Mouse (Mus musculus): ENCODE data around the gene Stac. TPM values are rescaled to one million over a fixed set of nuclear protein-coding genes. Genes with fewer than 3 reads are reported as not detected.

Gene Stac
- polyA plus RNA-seq, 1 experiment from 2014 or later, result 0.35 TPM

- ATAC-seq (replicated peaks; ENCODE audit: insufficient number of reproducible peaks, low FRiP score, low TSS enrichment, low read depth) (no peak), DNase-seq (ENCODE audit: low spot score) (no peak)
- no peaks in the 10 kb centered on the region for H3K4me1 ChIP-seq (ENCODE audit: control insufficient read depth, insufficient read depth, low read length)
- H3K9ac ChIP-seq (replicated peaks; ENCODE audit: low read length), result no peak overlapping the region
- H3K4me2 ChIP-seq (ENCODE audit: low read depth, low read length), result no peak overlapping the region
- H3K27ac ChIP-seq (replicated peaks; ENCODE audit: low read depth, low read length), result no peak overlapping the region
- H3K36me3 ChIP-seq (replicated peaks; ENCODE audit: control insufficient read depth, insufficient read depth, low read depth, low read length), result no peaks in the 10 kb centered on the region
- H3K4me3 ChIP-seq (ENCODE audit: low read depth, low read length), result no peak overlapping the region
- H3K9me3 ChIP-seq (replicated peaks; ENCODE audit: control insufficient read depth, low read length), result no peaks in the 10 kb centered on the region
- 70% methylated on average over 3 of the region's 3 CpGs for WGBS
- no peaks in the 10 kb centered on the region for H3K27me3 ChIP-seq (ENCODE audit: control insufficient read depth, insufficient read depth, low read length)
Measured at GRCm38 (mm10) chr9:111714457-111714856, 24.3 kb upstream of the Stac start.

GRCm38 (mm10) chr9:111700101-111700500 is 10.0 kb upstream of the Stac start:
- H3K9me3 ChIP-seq (replicated peaks; ENCODE audit: control insufficient read depth, low read length), result no peaks in the 10 kb centered on the region
- no peaks in the 10 kb centered on the region for H3K4me1 ChIP-seq (ENCODE audit: control insufficient read depth, insufficient read depth, low read length)
- 80% methylated on average over 2 of the region's 2 CpGs for WGBS
- H3K4me2 ChIP-seq (ENCODE audit: low read depth, low read length), result no peak overlapping the region
- ATAC-seq (replicated peaks; ENCODE audit: insufficient number of reproducible peaks, low FRiP score, low TSS enrichment, low read depth) (no peak), DNase-seq (ENCODE audit: low spot score) (no peak)
- H3K4me3 ChIP-seq (ENCODE audit: low read depth, low read length), result no peak overlapping the region
- H3K27ac ChIP-seq (replicated peaks; ENCODE audit: low read depth, low read length), result no peak overlapping the region
- H3K27me3 ChIP-seq (ENCODE audit: control insufficient read depth, insufficient read depth, low read length), result no peaks in the 10 kb centered on the region
- H3K36me3 ChIP-seq (replicated peaks; ENCODE audit: control insufficient read depth, insufficient read depth, low read depth, low read length), result no peaks in the 10 kb centered on the region
- H3K9ac ChIP-seq (replicated peaks; ENCODE audit: low read length), result no peak overlapping the region

- H3K9ac ChIP-seq (replicated peaks; ENCODE audit: low read length), result peak overlapping the region; percentile 35
- peaks cover 10% of the 10 kb centered on the region for H3K27me3 ChIP-seq (ENCODE audit: control insufficient read depth, insufficient read depth, low read length)
- WGBS, result 12% methylated on average over 6 of the region's 6 CpGs
- DNase-seq (ENCODE audit: low spot score), result no peak
- no peaks in the 10 kb centered on the region for H3K9me3 ChIP-seq (replicated peaks; ENCODE audit: control insufficient read depth, low read length)
- ATAC-seq (replicated peaks; ENCODE audit: insufficient number of reproducible peaks, low FRiP score, low TSS enrichment, low read depth), result no peak
- H3K27ac ChIP-seq (replicated peaks; ENCODE audit: low read depth, low read length), result no peak overlapping the region
- peak overlapping the region; percentile 46 for H3K4me3 ChIP-seq (ENCODE audit: low read depth, low read length)
- H3K4me1 ChIP-seq (ENCODE audit: control insufficient read depth, insufficient read depth, low read length), result no peaks in the 10 kb centered on the region
- H3K4me2 ChIP-seq (ENCODE audit: low read depth, low read length), result peak overlapping the region; percentile 91
- H3K36me3 ChIP-seq (replicated peaks; ENCODE audit: control insufficient read depth, insufficient read depth, low read depth, low read length), result no peaks in the 10 kb centered on the region
Measured at GRCm38 (mm10) chr9:111690484-111690855, 322 bp upstream of the Stac start.

GRCm38 (mm10) chr9:111689146-111689545 is 1.0 kb downstream of the Stac start:
- no peaks in the 10 kb centered on the region for H3K4me1 ChIP-seq (ENCODE audit: control insufficient read depth, insufficient read depth, low read length)
- no peak for ATAC-seq (replicated peaks; ENCODE audit: insufficient number of reproducible peaks, low FRiP score, low TSS enrichment, low read depth)
- H3K4me2 ChIP-seq (ENCODE audit: low read depth, low read length), result no peak overlapping the region
- H3K27me3 ChIP-seq (ENCODE audit: control insufficient read depth, insufficient read depth, low read length), result peaks cover 10% of the 10 kb centered on the region
- no peaks in the 10 kb centered on the region for H3K9me3 ChIP-seq (replicated peaks; ENCODE audit: control insufficient read depth, low read length)
- no peak overlapping the region for H3K27ac ChIP-seq (replicated peaks; ENCODE audit: low read depth, low read length)
- no peak overlapping the region for H3K4me3 ChIP-seq (ENCODE audit: low read depth, low read length)
- WGBS, result 89% methylated on average over 11 of the region's 11 CpGs
- no peak overlapping the region for H3K9ac ChIP-seq (replicated peaks; ENCODE audit: low read length)
- DNase-seq (ENCODE audit: low spot score), result no peak
- H3K36me3 ChIP-seq (replicated peaks; ENCODE audit: control insufficient read depth, insufficient read depth, low read depth, low read length), result no peaks in the 10 kb centered on the region

- Histone ChIP-seq H3K4me3 (ENCODE audit: low read depth, low read length) (no peak overlapping the region), H3K36me3 (replicated peaks; ENCODE audit: control insufficient read depth, insufficient read depth, low read depth, low read length) (no peaks in the 10 kb centered on the region), H3K27ac (replicated peaks; ENCODE audit: low read depth, low read length) (no peak overlapping the region), H3K9ac (replicated peaks; ENCODE audit: low read length) (no peak overlapping the region), H3K4me2 (ENCODE audit: low read depth, low read length) (no peak overlapping the region), H3K4me1 (ENCODE audit: control insufficient read depth, insufficient read depth, low read length) (no peaks in the 10 kb centered on the region), H3K27me3 (ENCODE audit: control insufficient read depth, insufficient read depth, low read length) (no peaks in the 10 kb centered on the region), H3K9me3 (replicated peaks; ENCODE audit: control insufficient read depth, low read length) (no peaks in the 10 kb centered on the region)
- no peak for ATAC-seq (replicated peaks; ENCODE audit: insufficient number of reproducible peaks, low FRiP score, low TSS enrichment, low read depth)
- WGBS, result 81% methylated on average over 2 of the region's 2 CpGs
- DNase-seq (ENCODE audit: low spot score), result no peak
Measured at GRCm38 (mm10) chr9:111684170-111684569, 6.0 kb downstream of the Stac start.

GRCm38 (mm10) chr9:111679516-111679915 is 10.6 kb downstream of the Stac start:
- H3K9me3 ChIP-seq (replicated peaks; ENCODE audit: control insufficient read depth, low read length), result no peaks in the 10 kb centered on the region
- H3K4me1 ChIP-seq (ENCODE audit: control insufficient read depth, insufficient read depth, low read length), result no peaks in the 10 kb centered on the region
- no peaks in the 10 kb centered on the region for H3K36me3 ChIP-seq (replicated peaks; ENCODE audit: control insufficient read depth, insufficient read depth, low read depth, low read length)
- no peak overlapping the region for H3K27ac ChIP-seq (replicated peaks; ENCODE audit: low read depth, low read length)
- H3K9ac ChIP-seq (replicated peaks; ENCODE audit: low read length), result no peak overlapping the region
- H3K4me3 ChIP-seq (ENCODE audit: low read depth, low read length), result no peak overlapping the region
- DNase-seq (ENCODE audit: low spot score) (no peak), ATAC-seq (replicated peaks; ENCODE audit: insufficient number of reproducible peaks, low FRiP score, low TSS enrichment, low read depth) (no peak)
- 56% methylated on average over 2 of the region's 2 CpGs for WGBS
- no peaks in the 10 kb centered on the region for H3K27me3 ChIP-seq (ENCODE audit: control insufficient read depth, insufficient read depth, low read length)
- no peak overlapping the region for H3K4me2 ChIP-seq (ENCODE audit: low read depth, low read length)

- Histone ChIP-seq H3K27ac (replicated peaks; ENCODE audit: low read depth, low read length) (no peak overlapping the region), H3K9me3 (replicated peaks; ENCODE audit: control insufficient read depth, low read length) (no peaks in the 10 kb centered on the region), H3K4me3 (ENCODE audit: low read depth, low read length) (no peak overlapping the region), H3K4me2 (ENCODE audit: low read depth, low read length) (no peak overlapping the region), H3K9ac (replicated peaks; ENCODE audit: low read length) (no peak overlapping the region), H3K36me3 (replicated peaks; ENCODE audit: control insufficient read depth, insufficient read depth, low read depth, low read length) (no peaks in the 10 kb centered on the region), H3K4me1 (ENCODE audit: control insufficient read depth, insufficient read depth, low read length) (no peaks in the 10 kb centered on the region), H3K27me3 (ENCODE audit: control insufficient read depth, insufficient read depth, low read length) (no peaks in the 10 kb centered on the region)
- no peak for DNase-seq (ENCODE audit: low spot score)
- ATAC-seq (replicated peaks; ENCODE audit: insufficient number of reproducible peaks, low FRiP score, low TSS enrichment, low read depth), result no peak
- WGBS, result 86% methylated on average over 6 of the region's 6 CpGs
Measured at GRCm38 (mm10) chr9:111669816-111670215, 20.3 kb downstream of the Stac start.

- Histone ChIP-seq H3K4me2 (ENCODE audit: low read depth, low read length) (no peak overlapping the region), H3K4me1 (ENCODE audit: control insufficient read depth, insufficient read depth, low read length) (no peaks in the 10 kb centered on the region), H3K27me3 (ENCODE audit: control insufficient read depth, insufficient read depth, low read length) (no peaks in the 10 kb centered on the region), H3K27ac (replicated peaks; ENCODE audit: low read depth, low read length) (no peak overlapping the region), H3K9ac (replicated peaks; ENCODE audit: low read length) (no peak overlapping the region), H3K36me3 (replicated peaks; ENCODE audit: control insufficient read depth, insufficient read depth, low read depth, low read length) (no peaks in the 10 kb centered on the region), H3K9me3 (replicated peaks; ENCODE audit: control insufficient read depth, low read length) (no peaks in the 10 kb centered on the region), H3K4me3 (ENCODE audit: low read depth, low read length) (no peak overlapping the region)
- ATAC-seq (replicated peaks; ENCODE audit: insufficient number of reproducible peaks, low FRiP score, low TSS enrichment, low read depth) (no peak), DNase-seq (ENCODE audit: low spot score) (no peak)
- WGBS, result 85% methylated on average over 4 of the region's 4 CpGs
Measured at GRCm38 (mm10) chr9:111655066-111655465, 35.1 kb downstream of the Stac start.

Data from embryonic facial prominence, embryonic 11.5 days (tissue).